In genomic region chr2:68925542-68925941, GRCm38 (mm10) we compare ENCODE assay signal across 15 mouse cellular contexts.
DNase-seq lines count a peak whose midpoint lies in the region; ATAC-seq and TF ChIP-seq lines count a peak whose summit lies in the region.
"Had no signal": no experiment of that assay in that cellular context is flagged by ENCODE, and none has a peak within 500 bp of the region (broad histone marks: within the 10 kb centered on the region; RNA-seq: fewer than 3 reads in every experiment).

No protein-coding gene starts in this region.

- no peak for TF ChIP-seq EP300 in lung, postnatal 0 days (IDR thresholded peaks at IDR 0.05)

- TF ChIP-seq POLR2A in limb, embryonic 14.5 days (IDR thresholded peaks at IDR 0.05; ENCODE audit: borderline replicate concordance, extremely low read depth, insufficient read depth, insufficient read length) = no peak

- peak; percentile 19 for DNase-seq in forebrain, embryonic 14.5 days (ENCODE audit: low spot score)
- peak; percentile 73 for DNase-seq in midbrain, embryonic 11.5 days (ENCODE audit: low spot score, missing footprints)
- DNase-seq in midbrain, postnatal 0 days (ENCODE audit: low spot score) = no peak
- DNase-seq in limb, embryonic 14.5 days (ENCODE audit: low spot score) = peak; percentile 38
- DNase-seq in kidney, adult 8-10 months = no peak
- DNase-seq in lung, postnatal 0 days (ENCODE audit: low spot score) = no peak
- DNase-seq: adrenal gland, adult 2 months; cerebellum, adult 11-12 months; cerebellum, postnatal 36 days; heart, postnatal 10 days; liver, embryonic 13.5 days had no signal

- no peaks in the 10 kb centered on the region for H3K9me3 ChIP-seq in forebrain, embryonic 14.5 days (replicated peaks; ENCODE audit: control insufficient read depth, low read length)
- no peaks in the 10 kb centered on the region for H3K9me3 ChIP-seq in forebrain, embryonic 12.5 days
- H3K9me3 ChIP-seq in midbrain, embryonic 11.5 days (ENCODE audit: control insufficient read depth, low read length) = no peaks in the 10 kb centered on the region
- no peaks in the 10 kb centered on the region for H3K9me3 ChIP-seq in midbrain, postnatal 0 days (ENCODE audit: low read length)
- H3K9me3 ChIP-seq in embryonic facial prominence, embryonic 12.5 days = no peaks in the 10 kb centered on the region
- H3K9me3 ChIP-seq in limb, embryonic 14.5 days (ENCODE audit: control insufficient read depth, low read length) = no peaks in the 10 kb centered on the region
- H3K9me3 ChIP-seq in lung, postnatal 0 days (ENCODE audit: low read length) = no peaks in the 10 kb centered on the region
- H3K9me3 ChIP-seq: liver, embryonic 13.5 days; megakaryocyte, embryonic 14.5 days had no signal

- H3K4me3 ChIP-seq in forebrain, embryonic 14.5 days (ENCODE audit: low read depth, low read length) = no peak overlapping the region
- no peak overlapping the region for H3K4me3 ChIP-seq in forebrain, embryonic 12.5 days (replicated peaks)
- no peak overlapping the region for H3K4me3 ChIP-seq in midbrain, embryonic 11.5 days (ENCODE audit: low read depth, low read length)
- no peak overlapping the region for H3K4me3 ChIP-seq in midbrain, postnatal 0 days (ENCODE audit: low read depth, low read length)
- H3K4me3 ChIP-seq in embryonic facial prominence, embryonic 12.5 days = no peak overlapping the region
- H3K4me3 ChIP-seq in limb, embryonic 14.5 days (replicated peaks; ENCODE audit: low read length) = no peak overlapping the region
- no peak overlapping the region for H3K4me3 ChIP-seq in lung, postnatal 0 days (ENCODE audit: low read depth, low read length)
- H3K4me3 ChIP-seq: liver, embryonic 13.5 days; megakaryocyte, embryonic 14.5 days had no signal

- H3K27me3 ChIP-seq in forebrain, embryonic 14.5 days (replicated peaks; ENCODE audit: control insufficient read depth, insufficient read depth, low read length) = no peaks in the 10 kb centered on the region
- no peaks in the 10 kb centered on the region for H3K27me3 ChIP-seq in forebrain, embryonic 12.5 days
- no peaks in the 10 kb centered on the region for H3K27me3 ChIP-seq in midbrain, embryonic 11.5 days (ENCODE audit: control insufficient read depth, insufficient read depth, low read length)
- H3K27me3 ChIP-seq in midbrain, postnatal 0 days (ENCODE audit: insufficient read depth, low read length) = no peaks in the 10 kb centered on the region
- no peaks in the 10 kb centered on the region for H3K27me3 ChIP-seq in embryonic facial prominence, embryonic 12.5 days
- no peaks in the 10 kb centered on the region for H3K27me3 ChIP-seq in limb, embryonic 14.5 days (ENCODE audit: control insufficient read depth, insufficient read depth, low read length)
- H3K27me3 ChIP-seq in lung, postnatal 0 days (replicated peaks; ENCODE audit: insufficient read depth, low read length) = no peaks in the 10 kb centered on the region
- H3K27me3 ChIP-seq: liver, embryonic 13.5 days; megakaryocyte, embryonic 14.5 days had no signal

- no peaks in the 10 kb centered on the region for H3K36me3 ChIP-seq in forebrain, embryonic 14.5 days (ENCODE audit: control insufficient read depth, insufficient read depth, low read length)
- no peaks in the 10 kb centered on the region for H3K36me3 ChIP-seq in forebrain, embryonic 12.5 days (replicated peaks)
- H3K36me3 ChIP-seq in midbrain, embryonic 11.5 days (ENCODE audit: control insufficient read depth, insufficient read depth, low read length) = no peaks in the 10 kb centered on the region
- H3K36me3 ChIP-seq in midbrain, postnatal 0 days (ENCODE audit: insufficient read depth, low read length) = no peaks in the 10 kb centered on the region
- no peaks in the 10 kb centered on the region for H3K36me3 ChIP-seq in embryonic facial prominence, embryonic 12.5 days
- no peaks in the 10 kb centered on the region for H3K36me3 ChIP-seq in limb, embryonic 14.5 days (ENCODE audit: control insufficient read depth, insufficient read depth, low read length)
- H3K36me3 ChIP-seq in lung, postnatal 0 days (ENCODE audit: insufficient read depth, low read length) = no peaks in the 10 kb centered on the region
- H3K36me3 ChIP-seq: liver, embryonic 13.5 days had no signal

- TF ChIP-seq CTCF in midbrain, postnatal 0 days (IDR thresholded peaks at IDR 0.05) = no peak
- no peak for TF ChIP-seq CTCF in lung, postnatal 0 days (IDR thresholded peaks at IDR 0.05)

- H3K27ac ChIP-seq in forebrain, embryonic 14.5 days (ENCODE audit: low read depth, low read length) = no peak overlapping the region
- no peak overlapping the region for H3K27ac ChIP-seq in forebrain, embryonic 12.5 days
- H3K27ac ChIP-seq in midbrain, embryonic 11.5 days (ENCODE audit: low read depth, low read length) = no peak overlapping the region
- no peak overlapping the region for H3K27ac ChIP-seq in midbrain, postnatal 0 days (ENCODE audit: low read depth, low read length)
- H3K27ac ChIP-seq in embryonic facial prominence, embryonic 12.5 days = no peak overlapping the region
- H3K27ac ChIP-seq in limb, embryonic 14.5 days (replicated peaks; ENCODE audit: low read depth, low read length) = no peak overlapping the region
- no peak overlapping the region for H3K27ac ChIP-seq in lung, postnatal 0 days (ENCODE audit: low read length)
- H3K27ac ChIP-seq: kidney, postnatal 0 days; liver, embryonic 13.5 days had no signal

- ATAC-seq in forebrain, embryonic 14.5 days = no peak
- ATAC-seq in forebrain, embryonic 12.5 days (ENCODE audit: low FRiP score) = no peak
- no peak for ATAC-seq in midbrain, embryonic 11.5 days (ENCODE audit: low FRiP score)
- ATAC-seq in midbrain, postnatal 0 days (ENCODE audit: low FRiP score) = no peak
- peak; percentile 64; the same call in 1 of the 2 replicates for ATAC-seq in embryonic facial prominence, embryonic 12.5 days (ENCODE audit: insufficient number of reproducible peaks, insufficient read depth, low FRiP score, low TSS enrichment)
- ATAC-seq in limb, embryonic 14.5 days (ENCODE audit: low FRiP score, low read depth) = no peak
- no peak for ATAC-seq in lung, postnatal 0 days

- no peak overlapping the region for H3K4me2 ChIP-seq in forebrain, embryonic 14.5 days (ENCODE audit: low read length)
- H3K4me2 ChIP-seq in forebrain, embryonic 12.5 days = no peak overlapping the region
- H3K4me2 ChIP-seq in midbrain, embryonic 11.5 days = no peak overlapping the region
- no peak overlapping the region for H3K4me2 ChIP-seq in midbrain, postnatal 0 days (ENCODE audit: low read depth, low read length, poor library complexity, severe bottlenecking)
- no peak overlapping the region for H3K4me2 ChIP-seq in embryonic facial prominence, embryonic 12.5 days (replicated peaks)
- H3K4me2 ChIP-seq in limb, embryonic 14.5 days (replicated peaks; ENCODE audit: low read depth, low read length, severe bottlenecking) = no peak overlapping the region
- no peak overlapping the region for H3K4me2 ChIP-seq in lung, postnatal 0 days (replicated peaks; ENCODE audit: low read depth, low read length)
- H3K4me2 ChIP-seq: liver, embryonic 13.5 days had no signal

- 73% methylated on average over 6 of the region's 6 CpGs for WGBS in forebrain, embryonic 14.5 days
- WGBS in forebrain, embryonic 12.5 days = 84% methylated on average over 6 of the region's 6 CpGs
- 88% methylated on average over 6 of the region's 6 CpGs for WGBS in midbrain, embryonic 11.5 days
- 80% methylated on average over 6 of the region's 6 CpGs for WGBS in midbrain, postnatal 0 days
- WGBS in embryonic facial prominence, embryonic 12.5 days = 68% methylated on average over 6 of the region's 6 CpGs
- WGBS in limb, embryonic 14.5 days = 58% methylated on average over 6 of the region's 6 CpGs
- WGBS in lung, postnatal 0 days = 86% methylated on average over 6 of the region's 6 CpGs

- 0 out of 2 replicates have a peak, but pooled peaks cover 3% of the 10 kb centered on the region for H3K4me1 ChIP-seq in forebrain, embryonic 14.5 days (ENCODE audit: control insufficient read depth, insufficient read depth, low read length)
- no peaks in the 10 kb centered on the region for H3K4me1 ChIP-seq in forebrain, embryonic 12.5 days
- no peaks in the 10 kb centered on the region for H3K4me1 ChIP-seq in midbrain, embryonic 11.5 days (ENCODE audit: control insufficient read depth, insufficient read depth, low read length)
- no peaks in the 10 kb centered on the region for H3K4me1 ChIP-seq in midbrain, postnatal 0 days (ENCODE audit: insufficient read depth, low read length)
- 0 out of 2 replicates have a peak, but pooled peaks cover 3% of the 10 kb centered on the region for H3K4me1 ChIP-seq in embryonic facial prominence, embryonic 12.5 days
- peaks cover 12% of the 10 kb centered on the region for H3K4me1 ChIP-seq in limb, embryonic 14.5 days (ENCODE audit: control insufficient read depth, insufficient read depth, low read length)
- H3K4me1 ChIP-seq in lung, postnatal 0 days (ENCODE audit: insufficient read depth, low read depth, low read length) = no peaks in the 10 kb centered on the region

- H3K9ac ChIP-seq in forebrain, embryonic 14.5 days (ENCODE audit: low read length) = no peak overlapping the region
- H3K9ac ChIP-seq in forebrain, embryonic 12.5 days = no peak overlapping the region
- H3K9ac ChIP-seq in midbrain, embryonic 11.5 days (ENCODE audit: low read length) = no peak overlapping the region
- no peak overlapping the region for H3K9ac ChIP-seq in midbrain, postnatal 0 days (replicated peaks; ENCODE audit: low read length, poor library complexity, severe bottlenecking)
- no peak overlapping the region for H3K9ac ChIP-seq in embryonic facial prominence, embryonic 12.5 days
- H3K9ac ChIP-seq in limb, embryonic 14.5 days (ENCODE audit: low read depth, low read length, severe bottlenecking) = no peak overlapping the region
- H3K9ac ChIP-seq in lung, postnatal 0 days (replicated peaks; ENCODE audit: low read depth) = no peak overlapping the region
- H3K9ac ChIP-seq: liver, embryonic 13.5 days had no signal

Comparison
In these comparisons a context has a peak if more than half of its experiments do, and no peak if none do; other contexts are left out.
1. DNase-seq: peak in forebrain, embryonic 14.5 days (single experiment), midbrain, embryonic 11.5 days (single experiment) and limb, embryonic 14.5 days (single experiment); none in midbrain, postnatal 0 days (single experiment), kidney, adult 8-10 months (0 of 2) and lung, postnatal 0 days (single experiment).